Mouse (Mus musculus): ENCODE data around the gene Dnajb14.
"Not testable (repeated sequence)": the region's sequence is repeated elsewhere in the genome, so short reads cannot be mapped to it uniquely, and the experiment has no call there.

DNA sequence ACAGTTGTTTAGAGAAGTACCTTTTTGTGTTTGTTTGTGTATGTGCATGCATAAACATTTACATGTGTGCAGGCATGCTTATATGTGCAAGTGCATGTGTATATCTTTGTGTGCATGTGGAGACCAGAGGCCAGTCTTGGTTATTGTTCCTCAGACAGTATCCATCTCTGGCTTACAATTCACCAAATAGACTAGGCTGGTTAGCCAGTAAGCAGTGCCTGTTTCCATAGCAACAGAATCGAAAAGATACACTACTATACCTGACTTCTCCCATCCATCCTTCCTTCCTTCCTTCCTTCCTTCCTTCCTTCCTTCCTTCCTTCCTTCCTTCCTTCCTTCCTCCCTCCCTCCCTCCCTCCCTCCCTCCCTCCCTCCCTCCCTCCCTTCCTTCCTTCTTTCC is 96.5 kb downstream of the Dnajb14 start:
- TF ChIP-seq POLR2A, CTCF (IDR thresholded peaks at IDR 0.05; ENCODE audit: extremely low read depth, insufficient read depth, low read length): not testable (repeated sequence)

All from cortical plate, adult 2 months (tissue).